Mouse (Mus musculus) brain, embryonic 14.5 days (tissue): ENCODE data around the gene Gm136.

Experiments used
- CTCF ChIP-seq: fragments of 200-500 bp; IDR thresholded peaks from 2 replicates; pipeline ENCODE4 v1.5.1; 2012; ENCODE audit warnings: inconsistent platforms, mild to moderate bottlenecking, moderate library complexity, borderline replicate concordance; ENCODE audit not compliant: insufficient read depth, insufficient read length; ENCODE audit errors: extremely low read depth
- POLR2A ChIP-seq: fragments of 200-500 bp; IDR thresholded peaks from 2 replicates; pipeline ENCODE4 v1.6.1; 2012; ENCODE audit warnings: mild to moderate bottlenecking, inconsistent platforms, borderline replicate concordance; ENCODE audit not compliant: poor library complexity, insufficient read depth, insufficient read length, severe bottlenecking; ENCODE audit errors: extremely low read depth

DNA sequence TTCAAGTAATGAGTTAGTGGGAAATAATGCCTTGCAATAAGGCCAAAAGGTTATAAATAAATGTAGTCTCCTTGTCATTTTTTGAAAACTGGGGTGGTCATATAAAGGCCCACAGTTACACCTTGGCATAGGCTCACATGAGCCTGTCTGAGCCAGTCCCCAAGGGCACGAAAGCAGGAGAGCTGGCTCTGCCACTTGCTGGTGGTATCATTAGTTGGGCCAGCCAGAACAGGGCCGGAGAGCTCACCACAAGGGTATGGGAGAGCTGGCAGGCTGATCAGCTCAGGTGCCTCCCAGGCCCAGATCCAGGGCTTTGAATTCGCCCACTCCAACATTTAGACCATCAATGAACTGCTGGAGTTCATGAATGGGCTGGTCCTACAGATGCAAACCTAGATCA is 30.4 kb upstream of the Gm136 start:
- no peak for TF ChIP-seq CTCF
- TF ChIP-seq POLR2A, result no peak
